Mouse (Mus musculus): Measurements from ENCODE around the gene Tmem63b. TPM values are rescaled to one million over a fixed set of nuclear protein-coding genes. Genes with fewer than 3 reads are reported as not detected.

Gene Tmem63b
- total and polyA plus RNA-seq, 2 experiments from 2014 or later, result 139 to 252 TPM

- H3K4me1 ChIP-seq (ENCODE audit: insufficient read depth, low read length), result peaks cover 20% of the 10 kb centered on the region
- 0 out of 2 replicates have a peak, but pooled peaks have one; percentile 5 for TF ChIP-seq CTCF (IDR thresholded peaks at IDR 0.05; ENCODE audit: low read depth)
- WGBS, result under 1% methylated on average over 34 of the region's 50 CpGs
- DNase-seq (ENCODE audit: low spot score), result peak; percentile 97
- ATAC-seq, result peak; percentile 86
- peak within 1 kb of the TSS; percentile 92 for H3K9ac ChIP-seq (replicated peaks; ENCODE audit: low read length)
- H3K4me3 ChIP-seq (ENCODE audit: low read length), result peak within 1 kb of the TSS; percentile 94
- peak within 1 kb of the TSS; percentile 88 for H3K27ac ChIP-seq
- no peaks in the 10 kb centered on the region for H3K36me3 ChIP-seq (ENCODE audit: insufficient read depth, low read length)
- H3K4me2 ChIP-seq (ENCODE audit: low read depth, low read length), result peak within 1 kb of the TSS; percentile 82
- H3K27me3 ChIP-seq (ENCODE audit: insufficient read depth, low read length), result no peaks in the 10 kb centered on the region
- H3K9me3 ChIP-seq (ENCODE audit: low read length), result no peaks in the 10 kb centered on the region
These were observed 549 bp downstream of the Tmem63b start, which contains the start of gene Mrpl14 for GRCm38 (mm10) chr17:45686093-45686619. TSS of gene Mrpl14 (plus strand) at chr17:45686322.

GRCm38 (mm10) chr17:45685171-45686092 is 1.3 kb downstream of the Tmem63b start:
- H3K9me3 ChIP-seq (ENCODE audit: low read length), result no peaks in the 10 kb centered on the region
- H3K4me2 ChIP-seq (ENCODE audit: low read depth, low read length), result peak overlapping the region; percentile 82
- peaks cover 27% of the 10 kb centered on the region for H3K4me1 ChIP-seq (ENCODE audit: insufficient read depth, low read length)
- TF ChIP-seq CTCF (IDR thresholded peaks at IDR 0.05; ENCODE audit: low read depth), result no peak
- WGBS, result 2% methylated on average over 58 of the region's 58 CpGs
- peak overlapping the region; percentile 92 for H3K9ac ChIP-seq (replicated peaks; ENCODE audit: low read length)
- H3K36me3 ChIP-seq (ENCODE audit: insufficient read depth, low read length), result no peaks in the 10 kb centered on the region
- no peaks in the 10 kb centered on the region for H3K27me3 ChIP-seq (ENCODE audit: insufficient read depth, low read length)
- DNase-seq (ENCODE audit: low spot score) (peak; percentile 61), ATAC-seq (peak; percentile 41)
- peak overlapping the region; percentile 88 for H3K27ac ChIP-seq
- H3K4me3 ChIP-seq (ENCODE audit: low read length), result peak overlapping the region; percentile 94

GRCm38 (mm10) chr17:45684667-45685131 is 2.0 kb downstream of the Tmem63b start:
- no peak for TF ChIP-seq CTCF (IDR thresholded peaks at IDR 0.05; ENCODE audit: low read depth)
- Histone ChIP-seq H3K9ac (replicated peaks; ENCODE audit: low read length) (peak overlapping the region; percentile 92), H3K9me3 (ENCODE audit: low read length) (no peaks in the 10 kb centered on the region), H3K27me3 (ENCODE audit: insufficient read depth, low read length) (no peaks in the 10 kb centered on the region), H3K27ac (peak overlapping the region; percentile 88), H3K36me3 (ENCODE audit: insufficient read depth, low read length) (no peaks in the 10 kb centered on the region), H3K4me2 (ENCODE audit: low read depth, low read length) (peak overlapping the region; percentile 82), H3K4me1 (ENCODE audit: insufficient read depth, low read length) (peaks cover 28% of the 10 kb centered on the region), H3K4me3 (ENCODE audit: low read length) (peak overlapping the region; percentile 94)
- WGBS, result 25% methylated on average over 14 of the region's 14 CpGs
- ATAC-seq, result no peak
- DNase-seq (ENCODE audit: low spot score), result peak; percentile 36

- Histone ChIP-seq H3K4me2 (ENCODE audit: low read depth, low read length) (no peak overlapping the region), H3K9ac (replicated peaks; ENCODE audit: low read length) (no peak overlapping the region), H3K27me3 (ENCODE audit: insufficient read depth, low read length) (no peaks in the 10 kb centered on the region), H3K4me1 (ENCODE audit: insufficient read depth, low read length) (peaks cover 27% of the 10 kb centered on the region), H3K36me3 (ENCODE audit: insufficient read depth, low read length) (peaks cover 8% of the 10 kb centered on the region), H3K27ac (no peak overlapping the region), H3K9me3 (ENCODE audit: low read length) (no peaks in the 10 kb centered on the region), H3K4me3 (ENCODE audit: low read length) (no peak overlapping the region)
- no peak for DNase-seq (ENCODE audit: low spot score)
- no peak for TF ChIP-seq CTCF (IDR thresholded peaks at IDR 0.05; ENCODE audit: low read depth)
- no peak for ATAC-seq
- 92% methylated on average over 4 of the region's 4 CpGs for WGBS
These were observed 3.9 kb downstream of the Tmem63b start for GRCm38 (mm10) chr17:45682843-45683242.

- Histone ChIP-seq H3K36me3 (ENCODE audit: insufficient read depth, low read length) (peaks cover 16% of the 10 kb centered on the region), H3K4me2 (ENCODE audit: low read depth, low read length) (no peak overlapping the region), H3K9ac (replicated peaks; ENCODE audit: low read length) (no peak overlapping the region), H3K4me3 (ENCODE audit: low read length) (no peak overlapping the region), H3K9me3 (ENCODE audit: low read length) (no peaks in the 10 kb centered on the region), H3K27me3 (ENCODE audit: insufficient read depth, low read length) (no peaks in the 10 kb centered on the region), H3K4me1 (ENCODE audit: insufficient read depth, low read length) (peaks cover 15% of the 10 kb centered on the region), H3K27ac (no peak overlapping the region)
- WGBS, result 100% methylated on average over 1 of the region's 1 CpGs
- DNase-seq (ENCODE audit: low spot score) (peak; percentile 40), ATAC-seq (no peak)
- TF ChIP-seq CTCF (IDR thresholded peaks at IDR 0.05; ENCODE audit: low read depth), result peak; percentile 64
These were observed 5.1 kb downstream of the Tmem63b start for GRCm38 (mm10) chr17:45681588-45681987.

- Histone ChIP-seq H3K9ac (replicated peaks; ENCODE audit: low read length) (peak overlapping the region; percentile 40), H3K27me3 (ENCODE audit: insufficient read depth, low read length) (no peaks in the 10 kb centered on the region), H3K4me1 (ENCODE audit: insufficient read depth, low read length) (peaks cover 15% of the 10 kb centered on the region), H3K4me2 (ENCODE audit: low read depth, low read length) (peak overlapping the region; percentile 48), H3K4me3 (ENCODE audit: low read length) (peak overlapping the region; percentile 14; the same call in 1 of the 2 replicates), H3K27ac (peak overlapping the region; percentile 77), H3K36me3 (ENCODE audit: insufficient read depth, low read length) (peaks cover 23% of the 10 kb centered on the region), H3K9me3 (ENCODE audit: low read length) (no peaks in the 10 kb centered on the region)
- TF ChIP-seq CTCF (IDR thresholded peaks at IDR 0.05; ENCODE audit: low read depth), result no peak
- DNase-seq (ENCODE audit: low spot score) (peak; percentile 90), ATAC-seq (peak; percentile 89)
- WGBS, result 47% methylated on average over 8 of the region's 8 CpGs
These were observed 6.2 kb downstream of the Tmem63b start for GRCm38 (mm10) chr17:45680391-45680980.
